Mouse (Mus musculus) kidney, adult 8-10 months (tissue): Measurements from ENCODE around the gene Spef1.
"Not testable (repeated sequence)": the region's sequence is repeated elsewhere in the genome, so short reads cannot be mapped to it uniquely, and the experiment has no call there.

Experiments used
- DNase-seq, 2 experiments: peaks; one replicate each; pipeline ENCODE4 v3.0.0; 2022

Spef1 gene

DNA sequence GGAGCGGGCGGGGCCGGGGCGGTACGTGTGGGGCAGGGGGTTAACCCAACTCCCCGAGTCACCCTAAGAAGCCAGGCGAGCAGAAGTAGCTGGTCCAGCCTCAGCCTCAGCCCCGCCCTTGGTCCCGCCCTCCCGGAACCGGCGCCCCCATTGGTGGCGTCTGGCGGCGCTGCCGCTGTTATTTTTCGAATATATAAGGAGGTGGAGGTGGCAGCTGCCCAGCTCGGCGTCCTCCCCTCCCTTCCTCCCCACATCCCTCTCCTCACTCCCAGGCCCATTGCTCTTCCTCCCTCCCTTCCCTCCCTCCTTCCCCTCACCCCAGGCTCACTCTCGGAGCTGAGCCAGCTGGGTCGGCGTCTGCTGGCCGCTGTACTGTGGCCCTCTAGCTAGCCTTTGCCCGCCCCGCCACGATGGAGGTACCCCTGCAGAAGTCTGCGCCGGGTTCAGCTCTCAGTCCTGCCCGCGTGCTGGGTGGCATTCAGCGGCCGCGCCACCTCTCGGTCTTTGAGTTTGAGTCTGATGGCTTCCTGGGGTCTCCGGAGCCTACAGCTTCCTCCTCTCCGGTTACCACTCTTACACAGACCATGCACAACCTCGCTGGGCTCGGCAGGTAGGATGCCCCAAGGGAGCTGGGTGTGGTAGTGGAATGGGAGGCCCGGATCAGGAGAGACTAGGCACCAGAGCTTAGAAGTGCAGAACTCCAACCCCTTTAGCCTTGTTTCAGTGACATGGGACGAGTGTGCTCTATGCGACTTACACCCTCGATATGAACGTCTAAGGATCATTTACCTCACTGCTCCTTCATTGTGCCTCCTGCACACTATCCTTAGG lies at the start of gene Spef1, which contains the start of gene Cdc25b:
Gene Spef1 (minus strand): TSS at position 512 of the 831 bp plus-strand sequence.
Gene Cdc25b (plus strand): TSS at position 179 of the 831 bp plus-strand sequence.
- peak; percentile 83 to 85 for DNase-seq

DNA sequence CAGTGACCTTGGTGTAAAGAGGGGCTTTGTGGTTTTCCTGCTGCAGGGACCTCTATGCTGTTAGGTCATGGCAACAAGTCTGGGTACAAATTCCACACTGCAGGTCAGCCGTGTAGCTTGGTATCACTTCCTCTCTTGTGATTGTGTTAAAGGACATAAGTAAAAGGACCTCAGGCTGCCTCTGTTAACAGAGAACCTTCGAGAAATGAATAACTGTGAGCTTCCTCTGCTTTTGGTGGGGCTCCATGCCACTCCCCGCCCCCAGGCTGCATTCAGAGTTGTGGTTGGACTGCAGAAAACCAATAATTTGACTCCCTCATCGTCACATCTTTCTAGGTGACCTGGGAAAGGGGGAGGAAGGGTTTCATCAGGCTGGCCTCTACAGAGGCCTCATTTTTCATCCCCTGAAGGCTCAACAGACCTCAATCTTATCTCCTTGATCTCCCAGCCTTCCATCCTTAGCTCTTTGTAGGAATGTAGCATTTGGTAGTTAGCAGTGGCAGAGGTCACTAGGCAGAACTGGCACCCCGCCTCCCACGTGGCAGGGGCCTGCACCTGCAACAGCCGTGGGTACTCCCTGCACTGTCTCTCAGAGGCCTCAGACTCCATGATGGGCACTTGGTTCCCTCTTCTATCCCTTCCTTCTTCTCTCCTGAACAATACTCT lies 48.0 kb upstream of the Spef1 start:
- peak; percentile 56 to 60 for DNase-seq

DNA sequence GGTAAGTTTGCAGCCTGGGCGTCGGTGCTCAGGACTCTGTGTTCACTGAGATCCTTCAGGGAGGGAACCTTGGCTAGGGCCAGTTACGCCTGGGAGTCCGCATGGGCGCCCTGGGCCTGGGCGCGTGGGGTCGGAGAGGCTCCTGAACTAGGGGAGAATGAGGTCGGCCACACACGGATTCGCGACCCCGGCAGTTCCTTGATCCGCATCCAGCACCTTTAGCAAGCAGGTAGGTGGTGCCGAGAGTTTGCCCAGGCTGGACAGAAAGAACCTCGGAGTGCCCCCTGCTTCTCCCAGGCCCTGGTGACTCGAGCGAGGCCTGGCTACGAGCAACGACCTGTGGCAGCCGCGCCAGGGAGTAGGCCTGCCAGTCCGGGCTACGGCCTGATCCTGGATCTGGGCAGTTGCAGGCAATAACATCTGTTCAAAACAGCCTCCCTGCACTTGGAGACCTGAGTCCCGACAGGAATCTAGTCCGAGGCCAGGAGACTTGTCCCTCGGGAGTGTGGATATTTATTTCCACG lies 47.1 kb upstream of the Spef1 start:
- DNase-seq: no peak

DNA sequence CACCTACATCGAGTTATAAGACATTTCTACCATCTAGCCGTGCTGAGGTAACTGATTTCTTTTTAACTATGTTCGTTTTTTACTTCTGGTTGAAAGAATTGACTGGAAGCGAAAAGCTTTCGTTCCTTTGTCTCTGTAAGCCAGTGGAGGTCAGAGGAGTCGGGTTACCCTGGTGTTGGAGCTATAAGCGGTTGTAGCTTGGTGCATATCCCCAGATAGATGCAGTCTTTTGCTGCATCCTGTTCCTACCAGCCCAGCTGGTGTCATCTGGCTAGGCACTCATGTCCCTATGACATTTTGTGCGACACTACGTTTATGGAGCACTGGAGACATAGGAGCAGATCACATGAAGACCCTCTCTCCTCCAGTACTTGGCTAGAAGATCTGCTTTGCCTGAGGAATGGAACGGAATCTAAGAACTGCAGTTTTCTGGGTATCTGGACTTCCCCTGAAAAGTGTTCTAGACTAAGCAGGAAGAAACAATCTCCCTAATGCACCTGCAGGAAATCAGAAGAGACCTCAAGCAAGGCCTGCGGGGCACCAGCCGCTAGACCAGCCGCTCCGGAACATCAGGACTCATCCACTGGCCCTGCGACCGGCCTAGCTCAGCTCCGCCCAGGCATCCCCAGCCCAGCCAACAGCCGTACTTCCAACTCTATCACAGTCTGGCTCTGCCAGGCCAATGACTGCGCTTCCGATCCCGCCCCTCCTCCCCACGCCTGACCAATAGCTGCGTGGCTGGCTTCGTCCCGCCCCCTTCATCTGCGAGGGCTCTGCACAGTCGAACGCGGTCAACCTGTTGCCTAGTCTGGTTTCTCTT lies 46.4 kb upstream of the Spef1 start, which contains the start of gene Mavs:
Gene Mavs (plus strand): TSS at position 757 of the 820 bp plus-strand sequence.
- peak; percentile 97 to 98 for DNase-seq

DNA sequence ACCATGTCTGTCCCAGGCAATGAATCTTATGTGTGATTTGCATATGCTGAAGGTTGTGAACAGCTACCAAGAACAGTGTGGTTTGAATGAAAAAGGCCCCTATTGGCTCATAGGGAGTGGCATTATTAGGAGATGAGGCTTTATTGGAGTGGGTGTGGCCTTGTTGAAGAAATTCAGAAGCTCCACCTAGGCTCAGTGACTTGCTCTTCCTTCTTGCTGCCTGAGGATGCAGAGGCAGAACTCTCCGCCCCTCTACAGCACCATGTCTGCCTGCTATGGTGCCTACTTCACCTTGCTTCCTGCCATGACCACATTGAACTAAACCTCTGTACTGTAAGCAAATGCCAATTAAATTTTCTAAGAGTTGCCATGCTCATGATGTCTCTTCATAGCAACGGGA lies 45.5 kb upstream of the Spef1 start:
- no peak for DNase-seq

DNA sequence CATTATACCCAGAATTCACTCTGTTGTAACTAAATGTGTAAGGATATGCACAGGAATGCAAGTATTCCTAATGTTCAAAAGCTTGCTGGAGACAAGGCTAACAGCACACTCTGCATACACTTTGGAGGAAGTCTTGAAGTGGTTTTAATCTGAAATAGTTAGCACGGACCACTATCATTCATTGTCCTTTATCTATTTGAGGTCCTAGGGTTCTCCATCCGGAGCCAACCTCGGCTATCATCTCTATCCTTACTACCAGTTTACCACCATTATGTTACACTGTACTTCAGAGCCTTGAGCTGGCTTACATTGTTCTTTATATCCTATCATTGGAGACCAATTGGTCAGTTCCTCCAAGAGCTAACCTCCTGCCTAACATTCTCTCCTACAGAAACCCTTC lies 40.2 kb upstream of the Spef1 start:
- no peak for DNase-seq

DNA sequence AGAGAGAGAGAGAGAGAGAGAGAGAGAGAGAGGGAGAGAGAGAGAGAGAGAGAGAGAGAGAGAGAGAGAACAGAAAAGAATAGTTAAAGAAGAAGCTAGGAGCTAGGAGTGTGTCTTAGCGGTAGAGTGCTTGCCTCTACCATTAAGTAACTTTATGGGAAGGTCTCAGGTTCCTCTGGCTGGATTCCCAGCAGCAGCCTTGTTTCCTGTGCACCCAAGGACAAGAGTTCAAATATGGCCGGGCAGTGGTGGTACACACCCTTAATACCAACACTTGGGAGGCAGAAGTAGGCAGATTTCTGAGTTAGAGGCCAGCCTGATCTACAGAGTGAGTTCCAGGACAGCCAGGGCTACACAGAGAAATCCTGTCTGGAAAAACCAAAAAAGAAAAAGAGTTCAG lies 39.6 kb upstream of the Spef1 start:
- DNase-seq: not testable (repeated sequence)

DNA sequence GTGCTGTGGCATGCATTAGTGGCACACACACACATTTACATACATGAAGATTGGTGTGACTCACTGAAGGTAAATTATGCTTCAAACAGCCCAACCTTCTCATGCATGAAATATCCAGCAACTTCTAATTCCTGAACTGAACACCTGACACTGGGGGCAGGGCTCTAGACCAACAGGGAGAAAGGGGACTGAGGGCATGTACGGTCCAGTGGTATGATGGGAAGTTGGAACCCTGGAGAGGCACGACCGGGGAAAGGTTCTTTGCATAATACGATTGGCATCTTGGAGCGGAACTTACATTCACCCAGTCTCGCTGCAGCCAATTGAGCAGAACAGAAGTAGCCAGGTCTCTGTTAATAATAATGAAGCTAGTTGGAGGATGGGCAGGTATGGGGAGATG lies 38.1 kb upstream of the Spef1 start:
- peak; percentile 74 to 89 for DNase-seq

DNA sequence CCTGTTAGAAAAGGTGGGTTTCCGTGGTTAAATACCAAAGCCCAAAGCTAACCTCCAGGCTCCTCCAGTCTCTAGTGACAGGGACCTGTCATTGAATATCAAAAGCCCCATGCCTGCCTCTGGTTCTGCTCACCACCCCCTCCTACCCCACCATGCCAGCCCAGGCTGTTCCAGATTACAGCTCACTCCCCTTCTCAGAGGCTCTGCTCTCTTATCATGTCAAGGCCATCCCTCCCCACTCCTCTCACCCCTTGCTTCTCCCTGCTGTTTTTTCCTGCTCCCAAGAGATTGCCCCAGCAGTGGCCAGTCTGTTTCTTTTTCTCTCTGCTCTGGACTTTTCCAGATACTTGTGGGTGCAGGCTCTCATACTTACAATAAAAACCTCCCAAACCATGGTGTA lies 36.5 kb upstream of the Spef1 start:
- no peak for DNase-seq

DNA sequence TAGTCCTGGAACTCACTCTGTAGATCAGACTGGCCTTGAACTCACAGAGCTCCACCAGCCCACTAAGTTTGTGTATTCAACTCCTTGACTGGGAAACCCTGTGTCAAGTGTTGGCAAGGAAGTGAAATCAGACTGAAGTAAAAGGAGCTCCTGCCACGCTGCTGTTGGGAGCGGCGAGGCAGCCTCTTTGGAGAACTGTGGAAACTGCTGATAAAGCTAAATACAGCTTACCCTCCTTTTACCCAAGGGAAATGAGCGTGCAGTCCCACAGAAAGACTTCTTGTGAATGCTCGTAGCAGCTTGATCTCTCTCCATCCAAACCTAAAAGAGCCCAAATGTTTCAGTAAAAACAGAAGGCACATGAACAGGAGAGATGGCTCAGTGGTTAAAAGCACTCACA lies 35.5 kb upstream of the Spef1 start:
- DNase-seq: no peak

DNA sequence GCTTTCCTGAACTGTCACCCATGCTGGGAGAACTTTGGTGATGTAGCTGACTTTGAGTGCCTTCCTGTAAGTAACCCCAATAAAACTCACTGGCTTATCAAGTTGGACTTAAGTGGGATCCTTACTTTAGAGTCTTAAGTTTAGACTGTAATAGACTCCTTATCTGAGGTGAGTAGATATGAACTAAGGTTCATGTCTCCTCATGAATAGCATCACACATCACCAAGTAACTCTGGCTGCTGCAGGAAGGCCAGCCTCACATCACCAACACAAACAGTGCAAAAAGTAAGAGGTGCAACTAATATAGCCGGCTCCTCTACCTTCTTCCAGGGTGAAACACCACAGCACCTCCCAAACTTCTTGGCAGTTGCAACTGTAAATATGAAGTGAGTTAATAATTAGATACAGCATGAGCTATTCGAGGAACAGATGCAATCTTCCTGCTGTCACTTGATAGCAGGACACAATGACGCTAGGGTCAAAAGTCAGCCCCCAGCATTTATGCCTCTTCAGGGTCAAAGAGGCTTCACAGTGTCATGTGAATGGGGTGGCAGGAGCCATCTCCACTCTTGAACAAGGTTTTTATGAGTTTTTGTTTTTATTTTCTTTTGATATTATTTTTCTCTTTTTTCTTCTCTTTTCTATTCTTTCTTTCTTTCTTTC lies 34.9 kb upstream of the Spef1 start:
- no peak for DNase-seq

DNA sequence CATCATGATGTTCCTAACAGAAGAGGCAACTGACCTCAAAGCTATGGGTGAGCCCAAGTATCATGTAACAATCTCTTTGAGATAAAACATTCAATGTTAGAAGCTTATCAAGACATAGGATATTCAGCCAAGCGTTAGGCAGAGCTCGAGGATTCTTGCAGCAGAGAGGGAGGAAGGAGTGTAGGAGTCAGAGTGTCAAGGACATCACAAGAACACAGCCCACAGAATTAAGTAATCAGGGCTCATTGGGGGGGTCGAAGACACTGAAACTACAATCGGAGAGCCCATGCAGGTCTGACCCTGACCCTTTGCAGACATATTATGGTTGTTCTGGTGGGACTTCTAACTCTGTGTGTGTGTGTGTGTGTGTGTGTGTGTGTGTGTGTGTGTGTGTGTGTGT lies 32.9 kb upstream of the Spef1 start:
- no peak for DNase-seq

DNA sequence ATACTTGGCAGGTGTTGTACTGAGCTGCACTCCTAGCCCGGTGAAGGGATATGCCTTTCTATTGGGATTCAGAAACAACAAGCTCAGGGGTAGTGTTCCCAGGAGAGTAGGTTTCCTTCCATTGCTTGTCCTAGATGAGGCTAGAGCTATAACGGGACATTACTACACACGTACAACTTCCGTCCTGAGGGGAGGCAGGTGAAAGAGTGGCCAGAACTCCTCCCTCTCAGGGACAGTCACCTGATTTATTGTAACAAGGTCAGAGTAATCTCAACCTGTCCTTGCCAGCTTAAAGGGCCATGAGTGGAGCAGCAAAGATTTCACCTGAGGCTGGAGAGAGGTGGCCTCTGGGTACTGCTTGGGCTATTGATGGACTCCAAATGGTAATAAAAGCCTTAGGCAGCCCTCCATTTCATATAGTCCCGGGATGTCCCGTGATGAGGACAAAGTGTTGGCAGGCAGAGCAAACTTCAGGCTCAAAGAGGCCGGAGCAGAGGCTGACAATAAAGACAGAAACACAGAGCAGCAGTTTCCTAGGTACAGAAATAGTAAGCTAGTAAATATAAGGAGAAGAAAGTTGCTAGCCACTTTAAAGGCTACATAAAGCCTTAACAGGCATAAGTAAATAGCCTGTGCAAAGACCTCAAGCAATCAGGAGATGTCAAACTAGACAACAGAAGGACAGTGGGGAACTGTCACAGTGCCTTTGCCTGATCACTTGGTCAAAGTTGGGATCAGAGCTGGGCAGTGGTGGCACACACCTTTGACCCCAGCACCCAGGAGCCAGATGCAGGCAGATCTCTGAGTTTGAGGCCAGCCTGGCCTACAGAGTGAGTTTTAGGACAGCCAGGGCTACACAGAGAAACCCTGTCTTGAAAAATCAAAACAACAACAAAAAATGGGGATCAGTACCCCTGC lies 29.1 kb upstream of the Spef1 start:
- peak; percentile 55 to 73 for DNase-seq

DNA sequence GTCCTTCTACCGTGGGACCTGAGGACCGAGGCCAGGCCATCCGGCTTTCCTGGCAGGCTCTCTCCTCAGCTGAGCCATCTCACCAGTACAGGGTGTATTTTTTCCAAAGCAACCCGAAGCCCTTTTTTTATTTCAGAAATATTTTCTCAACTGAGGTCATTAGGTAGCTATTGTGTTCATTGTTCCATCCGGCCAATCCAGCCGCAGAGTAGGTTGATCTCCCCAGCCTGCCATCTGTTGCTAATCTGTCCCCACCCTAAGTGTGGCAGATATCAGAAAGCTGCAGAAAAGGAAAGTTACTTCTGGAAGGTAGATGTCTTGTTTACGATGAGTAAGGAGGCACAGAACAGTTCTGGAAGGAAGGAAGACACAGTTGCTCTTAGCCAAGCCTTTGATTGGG lies 26.7 kb upstream of the Spef1 start:
- no peak for DNase-seq

DNA sequence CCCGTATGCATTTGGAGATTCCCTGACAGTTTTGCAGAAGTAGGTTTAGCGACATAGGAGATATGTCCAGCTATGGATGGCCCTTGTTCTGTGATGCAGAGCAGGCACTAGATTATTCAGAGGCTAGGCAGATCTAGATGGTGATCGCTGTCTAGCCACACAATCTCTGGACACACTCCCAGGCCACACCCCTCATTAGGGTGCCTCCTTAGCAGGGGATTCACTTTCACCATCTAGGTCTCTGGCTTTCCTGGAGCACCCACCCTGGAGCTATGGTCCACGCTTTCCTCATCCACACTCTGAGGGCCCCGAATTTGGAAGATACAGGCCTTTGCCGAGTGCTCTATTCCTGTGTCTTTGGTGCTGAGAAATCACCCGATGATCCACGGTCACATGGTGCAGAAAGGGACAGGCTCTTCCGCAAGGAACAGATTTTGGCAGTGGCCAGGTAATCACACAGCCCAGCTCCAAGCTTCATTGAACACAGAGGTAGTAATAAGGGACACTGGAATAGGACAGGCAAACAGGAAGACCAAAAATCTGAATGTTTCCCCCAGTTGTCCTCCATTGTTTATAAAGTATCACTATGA lies 24.0 kb upstream of the Spef1 start:
- DNase-seq: peak in 1 of 2 experiments; percentile 49

DNA sequence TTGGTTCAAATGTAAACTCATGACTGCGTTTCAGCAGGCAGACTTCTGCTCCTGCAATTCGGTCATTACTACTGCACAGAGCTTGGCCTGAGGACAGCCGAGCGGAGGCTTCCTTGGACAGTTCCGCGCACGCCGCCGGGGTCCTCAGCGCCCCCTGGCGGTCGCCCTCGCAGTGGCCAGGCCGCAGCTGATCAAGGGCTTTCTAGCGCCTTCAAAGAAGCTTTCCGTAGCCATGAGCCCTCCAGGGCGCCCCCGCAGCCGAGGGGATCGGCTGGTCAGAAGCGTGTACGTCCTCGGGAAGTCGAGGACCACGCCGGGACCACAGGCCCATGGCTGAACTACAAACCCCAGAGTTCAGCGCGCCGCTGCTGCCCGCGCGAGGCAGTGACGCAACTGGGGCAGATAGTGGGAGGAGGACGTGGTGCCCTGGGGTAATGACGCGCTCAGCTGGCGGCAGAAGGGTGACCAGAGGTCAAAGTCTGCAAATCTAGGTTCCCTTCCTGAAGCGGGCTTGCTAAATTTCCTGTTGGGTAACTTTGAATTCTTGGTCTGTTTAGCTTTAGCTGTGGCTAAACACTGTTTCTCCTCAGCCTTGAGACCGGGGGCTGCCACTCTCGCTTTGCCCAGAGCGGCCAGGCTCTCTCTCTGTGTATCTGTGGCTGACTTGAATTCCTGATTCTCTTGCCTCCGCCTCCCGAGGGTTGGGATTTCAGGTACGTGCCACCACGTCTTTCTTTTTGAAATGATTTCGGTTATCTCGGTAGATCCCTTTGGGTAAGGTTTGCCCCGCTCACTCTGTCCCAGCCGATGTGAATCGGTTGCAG lies 23.1 kb upstream of the Spef1 start:
- DNase-seq: peak; percentile 96 to 97

DNA sequence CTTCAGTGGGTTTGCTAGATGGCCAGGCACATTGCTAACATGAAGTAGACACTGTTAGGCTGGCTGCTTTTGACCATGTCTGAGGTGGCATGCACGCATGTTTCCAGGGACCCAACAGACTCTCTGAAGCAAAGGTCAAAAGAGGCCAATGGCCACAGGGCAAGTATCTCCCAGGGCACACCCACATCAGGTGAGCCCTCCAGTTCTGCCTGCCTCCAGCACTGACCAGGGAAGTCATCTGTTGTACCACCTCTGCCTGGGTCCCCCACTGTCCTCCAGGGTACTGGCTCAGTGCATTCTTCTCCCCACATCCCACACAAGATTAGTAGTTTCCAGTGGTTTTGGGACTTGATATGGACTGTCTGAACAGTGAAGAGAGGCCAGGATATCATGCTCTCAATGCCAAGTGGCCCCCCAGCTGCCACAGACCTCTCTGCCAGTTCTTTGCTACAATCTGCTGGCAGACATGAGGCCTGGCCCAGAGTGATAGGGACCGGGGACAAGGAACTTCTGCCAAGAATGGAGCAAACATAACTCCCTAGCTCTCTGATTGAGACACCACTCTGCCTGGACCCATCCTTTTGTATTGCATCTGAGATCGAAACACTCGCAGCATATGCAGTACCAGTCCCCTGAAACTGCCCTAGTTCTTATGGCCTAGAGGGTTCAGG lies 22.2 kb upstream of the Spef1 start:
- DNase-seq: peak in 1 of 2 experiments; percentile 26

DNA sequence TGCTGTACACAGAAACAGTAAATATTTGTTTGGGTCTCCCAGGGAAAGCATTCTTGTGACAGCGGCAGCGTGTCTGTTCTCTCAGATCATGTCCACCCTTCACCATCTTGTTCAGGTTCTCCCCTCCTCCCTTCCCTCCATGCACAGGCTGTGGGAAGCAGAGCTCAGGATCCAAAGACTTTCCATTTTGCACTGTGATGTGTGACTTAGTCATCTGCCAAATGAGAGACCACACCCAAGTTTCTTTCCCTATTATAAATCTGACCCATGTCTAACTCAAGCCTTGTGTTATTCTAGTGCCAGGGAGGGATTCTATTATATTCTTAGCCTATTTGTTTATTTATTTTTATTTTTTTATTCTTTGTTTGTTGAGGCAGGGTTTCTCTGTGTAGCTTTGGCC lies 21.3 kb upstream of the Spef1 start:
- no peak for DNase-seq

DNA sequence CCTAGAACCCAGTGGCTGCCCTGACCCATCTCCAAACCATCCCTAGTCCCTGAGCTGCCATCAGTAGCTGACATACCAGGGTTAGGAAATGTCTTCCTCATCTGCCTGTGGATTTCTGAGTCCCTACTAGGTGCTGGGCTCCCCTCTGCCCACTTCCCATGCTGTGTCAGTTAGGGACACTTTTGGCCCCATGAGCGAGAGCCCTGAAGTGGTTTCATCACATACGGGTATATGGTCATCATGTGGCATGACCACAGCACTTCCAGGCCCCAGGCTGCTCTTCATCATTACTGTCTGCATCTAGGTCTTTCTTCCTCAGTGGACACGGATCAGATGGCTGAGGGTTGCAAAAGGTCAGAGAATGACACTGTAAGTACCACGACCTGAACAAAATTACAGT lies 19.7 kb upstream of the Spef1 start, which contains the start of gene Ap5s1:
Gene Ap5s1 (plus strand): TSS at position 301 of the 400 bp plus-strand sequence.
- no peak for DNase-seq
